Mouse (Mus musculus): ENCODE data around the gene Kazald1. TPM values are rescaled to one million over a fixed set of nuclear protein-coding genes. Genes with fewer than 3 reads are reported as not detected.
A peak's percentile ranks its signal among the peaks of the same experiment; 100 is the strongest.

The Kazald1 gene
- polyA plus RNA-seq, 1 experiment from 2014 or later, result 0.38 TPM

- H3K27me3 ChIP-seq (ENCODE audit: insufficient read depth, low read length), result peaks cover 18% of the 10 kb centered on the region; the same call in 1 of the 2 replicates
- no peak overlapping the region for H3K9ac ChIP-seq (replicated peaks)
- no peak for DNase-seq
- no peak overlapping the region for H3K4me2 ChIP-seq (ENCODE audit: low read depth, low read length)
- H3K27ac ChIP-seq (ENCODE audit: low read depth), result no peak overlapping the region
- H3K4me3 ChIP-seq (ENCODE audit: low read depth, low read length), result no peak overlapping the region
- H3K9me3 ChIP-seq (ENCODE audit: low read length), result no peaks in the 10 kb centered on the region
- peak; percentile 18; the same call in 1 of the 2 replicates for TF ChIP-seq CTCF (IDR thresholded peaks at IDR 0.05; ENCODE audit: low read depth)
- no peak for TF ChIP-seq EP300 (IDR thresholded peaks at IDR 0.05; ENCODE audit: low read depth)
- no peak for ATAC-seq
- H3K36me3 ChIP-seq (replicated peaks; ENCODE audit: insufficient read depth, low read length), result no peaks in the 10 kb centered on the region
- H3K4me1 ChIP-seq (ENCODE audit: insufficient read depth), result no peaks in the 10 kb centered on the region
- 57% methylated on average over 8 of the region's 8 CpGs for WGBS (ENCODE audit: insufficient replicate concordance)
Observed at GRCm38 (mm10) chr19:45100486-45101270, 25.6 kb downstream of the Kazald1 start.

- WGBS (ENCODE audit: insufficient replicate concordance), result 73% methylated on average over 1 of the region's 1 CpGs
- TF ChIP-seq CTCF (IDR thresholded peaks at IDR 0.05; ENCODE audit: low read depth), result no peak
- no peak for TF ChIP-seq EP300 (IDR thresholded peaks at IDR 0.05; ENCODE audit: low read depth)
- peaks cover 18% of the 10 kb centered on the region; the same call in 1 of the 2 replicates for H3K27me3 ChIP-seq (ENCODE audit: insufficient read depth, low read length)
Observed at GRCm38 (mm10) chr19:45105591-45105990, 30.6 kb downstream of the Kazald1 start.

GRCm38 (mm10) chr19:45106689-45107088, 31.6 kb downstream of the Kazald1 start:
- H3K4me1 ChIP-seq (ENCODE audit: insufficient read depth), result no peaks in the 10 kb centered on the region
- no peaks in the 10 kb centered on the region for H3K36me3 ChIP-seq (replicated peaks; ENCODE audit: insufficient read depth, low read length)
- no peak for DNase-seq
- H3K9me3 ChIP-seq (ENCODE audit: low read length), result no peaks in the 10 kb centered on the region
- peaks cover 18% of the 10 kb centered on the region; the same call in 1 of the 2 replicates for H3K27me3 ChIP-seq (ENCODE audit: insufficient read depth, low read length)
- no peak overlapping the region for H3K27ac ChIP-seq (ENCODE audit: low read depth)
- no peak overlapping the region for H3K4me2 ChIP-seq (ENCODE audit: low read depth, low read length)
- ATAC-seq, result no peak
- no peak overlapping the region for H3K4me3 ChIP-seq (ENCODE audit: low read depth, low read length)
- TF ChIP-seq CTCF (IDR thresholded peaks at IDR 0.05; ENCODE audit: low read depth), result no peak
- no peak for TF ChIP-seq EP300 (IDR thresholded peaks at IDR 0.05; ENCODE audit: low read depth)
- no peak overlapping the region for H3K9ac ChIP-seq (replicated peaks)
- WGBS (ENCODE audit: insufficient replicate concordance), result 54% methylated on average over 6 of the region's 6 CpGs

More at GRCm38 (mm10) chr19:45105591-45105990, 30.6 kb downstream of the Kazald1 start:
- no peaks in the 10 kb centered on the region for H3K9me3 ChIP-seq (ENCODE audit: low read length)
- DNase-seq (no peak), ATAC-seq (no peak)
- no peak overlapping the region for H3K4me2 ChIP-seq (ENCODE audit: low read depth, low read length)
- H3K36me3 ChIP-seq (replicated peaks; ENCODE audit: insufficient read depth, low read length), result no peaks in the 10 kb centered on the region
- no peak overlapping the region for H3K4me3 ChIP-seq (ENCODE audit: low read depth, low read length)
- H3K27ac ChIP-seq (ENCODE audit: low read depth), result no peak overlapping the region
- H3K4me1 ChIP-seq (ENCODE audit: insufficient read depth), result no peaks in the 10 kb centered on the region
- no peak overlapping the region for H3K9ac ChIP-seq (replicated peaks)

- Histone ChIP-seq H3K9me3 (ENCODE audit: low read length) (no peaks in the 10 kb centered on the region), H3K9ac (replicated peaks) (no peak overlapping the region), H3K27ac (ENCODE audit: low read depth) (no peak overlapping the region), H3K4me2 (ENCODE audit: low read depth, low read length) (no peak overlapping the region), H3K4me1 (ENCODE audit: insufficient read depth) (0 out of 2 replicates have a peak, but pooled peaks cover 6% of the 10 kb centered on the region), H3K4me3 (ENCODE audit: low read depth, low read length) (no peak overlapping the region), H3K36me3 (replicated peaks; ENCODE audit: insufficient read depth, low read length) (no peaks in the 10 kb centered on the region), H3K27me3 (ENCODE audit: insufficient read depth, low read length) (no peaks in the 10 kb centered on the region)
- no peak for DNase-seq
- WGBS (ENCODE audit: insufficient replicate concordance), result 50% methylated on average over 8 of the region's 8 CpGs
- TF ChIP-seq CTCF (IDR thresholded peaks at IDR 0.05; ENCODE audit: low read depth), result no peak
- TF ChIP-seq EP300 (IDR thresholded peaks at IDR 0.05; ENCODE audit: low read depth), result no peak
- ATAC-seq, result no peak
Observed at GRCm38 (mm10) chr19:45110681-45111080, 35.6 kb downstream of the Kazald1 start.

GRCm38 (mm10) chr19:45112444-45112843, 37.4 kb downstream of the Kazald1 start:
- Histone ChIP-seq H3K27ac (ENCODE audit: low read depth) (no peak overlapping the region), H3K9me3 (ENCODE audit: low read length) (no peaks in the 10 kb centered on the region), H3K36me3 (replicated peaks; ENCODE audit: insufficient read depth, low read length) (no peaks in the 10 kb centered on the region), H3K4me3 (ENCODE audit: low read depth, low read length) (no peak overlapping the region), H3K9ac (replicated peaks) (no peak overlapping the region), H3K4me1 (ENCODE audit: insufficient read depth) (0 out of 2 replicates have a peak, but pooled peaks cover 6% of the 10 kb centered on the region), H3K4me2 (ENCODE audit: low read depth, low read length) (no peak overlapping the region), H3K27me3 (ENCODE audit: insufficient read depth, low read length) (no peaks in the 10 kb centered on the region)
- WGBS (ENCODE audit: insufficient replicate concordance), result 75% methylated on average over 6 of the region's 6 CpGs
- ATAC-seq (no peak), DNase-seq (peak; percentile 27)
- peak; percentile 27 for TF ChIP-seq CTCF (IDR thresholded peaks at IDR 0.05; ENCODE audit: low read depth)
- no peak for TF ChIP-seq EP300 (IDR thresholded peaks at IDR 0.05; ENCODE audit: low read depth)

- no peak overlapping the region for H3K4me3 ChIP-seq (ENCODE audit: low read depth, low read length)
- ATAC-seq, result peak; percentile 95
- 16% methylated on average over 18 of the region's 18 CpGs for WGBS (ENCODE audit: insufficient replicate concordance)
- no peak overlapping the region for H3K9ac ChIP-seq (replicated peaks)
- DNase-seq, result peak; percentile 50
- no peaks in the 10 kb centered on the region for H3K27me3 ChIP-seq (ENCODE audit: insufficient read depth, low read length)
- no peaks in the 10 kb centered on the region for H3K9me3 ChIP-seq (ENCODE audit: low read length)
- 0 out of 2 replicates have a peak, but pooled peaks cover 6% of the 10 kb centered on the region for H3K4me1 ChIP-seq (ENCODE audit: insufficient read depth)
- peak overlapping the region; percentile 35; the same call in 1 of the 2 replicates for H3K4me2 ChIP-seq (ENCODE audit: low read depth, low read length)
- TF ChIP-seq EP300 (IDR thresholded peaks at IDR 0.05; ENCODE audit: low read depth) (no peak), CTCF (IDR thresholded peaks at IDR 0.05; ENCODE audit: low read depth) (no peak)
- H3K36me3 ChIP-seq (replicated peaks; ENCODE audit: insufficient read depth, low read length), result no peaks in the 10 kb centered on the region
- H3K27ac ChIP-seq (ENCODE audit: low read depth), result peak overlapping the region; percentile 72
Observed at GRCm38 (mm10) chr19:45113791-45114460, 38.9 kb downstream of the Kazald1 start.
